Mouse (Mus musculus): ENCODE results near the gene Thap8. TPM values are rescaled to one million over a fixed set of nuclear protein-coding genes. Genes with fewer than 3 reads are reported as not detected.

Gene Thap8
- total RNA-seq, 1 experiment from 2014 or later: not detected

DNA sequence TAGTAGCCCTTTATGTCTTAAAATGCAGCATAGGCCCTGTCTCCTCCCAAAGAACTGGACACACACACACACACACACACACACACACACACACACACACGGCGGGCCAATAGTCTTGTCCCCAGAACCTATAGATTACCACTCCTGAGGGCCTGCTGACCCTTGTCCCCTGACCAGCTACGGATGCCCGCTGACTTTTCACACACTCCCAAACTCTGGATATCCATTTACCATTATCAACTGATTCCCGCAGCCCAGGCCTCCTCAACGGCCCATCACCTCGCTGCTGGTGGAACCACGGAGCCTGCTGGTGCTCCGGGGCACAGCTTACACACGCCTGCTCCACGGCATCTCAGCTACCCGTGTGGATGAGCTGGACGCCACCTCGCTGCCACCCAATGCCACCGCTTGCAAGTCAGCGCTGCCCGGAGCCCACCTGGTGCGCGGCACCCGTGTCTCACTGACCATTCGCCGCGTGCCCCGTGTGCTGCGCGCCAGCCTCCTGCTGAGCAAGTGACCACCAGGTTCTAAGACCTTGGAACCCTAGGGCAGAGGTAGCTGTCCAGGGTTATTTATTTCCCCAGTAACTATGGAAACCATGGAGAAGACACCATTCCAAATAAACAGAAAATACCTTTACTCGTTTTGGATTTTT, 33.9 kb downstream of the Thap8 start:
- ATAC-seq (replicated peaks; ENCODE audit: low read depth, poor library complexity, severe bottlenecking): no peak

DNA sequence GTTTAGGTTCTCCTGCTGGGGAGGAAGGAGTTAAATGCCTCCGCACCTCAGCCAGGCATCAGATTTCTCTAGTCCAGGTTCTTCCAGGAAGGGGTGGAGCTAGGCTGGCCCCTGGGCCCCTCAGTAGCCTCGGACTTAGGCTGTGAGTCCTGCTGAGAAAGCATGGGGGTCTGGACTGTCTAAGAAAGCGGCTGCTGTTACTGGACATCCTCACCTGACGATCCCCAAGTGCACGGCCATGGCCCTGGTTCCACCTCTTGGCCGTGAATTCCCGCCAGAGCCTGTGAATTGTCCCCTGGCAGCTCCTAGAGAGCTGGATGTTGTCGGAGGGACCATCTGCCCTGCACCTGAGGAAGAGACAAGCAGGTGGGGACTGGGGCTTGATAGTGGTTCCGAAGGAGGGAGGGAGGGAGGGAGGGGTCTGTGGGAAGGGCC, 34.8 kb downstream of the Thap8 start, which contains the start of gene Syne4:
TSS of gene Syne4 (plus strand) at position 87 of the 435 bp plus-strand sequence.
- no peak for ATAC-seq (replicated peaks; ENCODE audit: low read depth, poor library complexity, severe bottlenecking)

DNA sequence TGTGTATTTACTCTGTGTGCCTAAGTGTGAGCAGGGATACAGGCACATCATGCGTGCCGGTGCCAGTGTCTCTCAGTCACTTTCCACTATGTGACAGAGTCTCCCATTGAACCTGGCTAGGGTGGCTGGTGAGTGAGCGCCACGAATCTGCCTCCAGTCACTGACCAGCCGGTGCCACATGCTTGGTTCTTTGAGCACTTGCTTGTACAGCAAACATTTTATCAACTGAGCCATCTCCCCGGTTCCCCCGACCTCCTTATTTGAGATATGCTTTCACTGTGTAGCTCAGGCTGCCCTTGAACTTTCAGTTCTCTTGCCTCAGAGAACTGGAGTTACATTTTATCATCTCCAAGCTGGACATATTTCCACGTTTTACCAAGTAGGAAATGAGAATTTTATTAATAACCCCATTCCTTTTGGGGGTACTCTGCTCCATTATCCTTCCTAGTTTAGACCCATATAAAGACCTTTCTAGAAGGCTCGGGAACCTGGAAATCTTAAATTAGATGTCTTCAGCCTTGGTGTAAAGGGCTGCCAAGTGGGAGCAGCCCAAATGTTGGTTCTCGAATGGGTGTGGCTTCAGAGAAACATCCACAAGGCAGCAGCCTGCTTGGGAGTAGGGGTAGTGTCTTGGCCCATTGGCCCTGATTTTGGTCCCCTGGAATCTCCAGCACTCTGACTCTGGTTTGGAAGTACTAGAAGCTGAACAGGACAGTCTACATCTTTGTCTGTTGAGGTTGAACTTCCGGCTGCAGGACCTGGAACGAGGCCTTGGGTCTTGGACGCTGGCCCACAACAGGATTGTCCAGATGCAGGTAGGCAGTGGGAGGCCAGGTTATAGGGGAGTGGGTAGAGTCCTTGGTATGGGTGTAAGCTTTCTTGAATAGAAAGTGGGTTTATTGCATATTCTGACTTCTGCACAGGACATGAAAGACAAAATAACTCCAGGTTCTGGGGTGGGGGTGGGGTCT, 36.0 kb downstream of the Thap8 start:
- no peak for ATAC-seq (replicated peaks; ENCODE audit: low read depth, poor library complexity, severe bottlenecking)

DNA sequence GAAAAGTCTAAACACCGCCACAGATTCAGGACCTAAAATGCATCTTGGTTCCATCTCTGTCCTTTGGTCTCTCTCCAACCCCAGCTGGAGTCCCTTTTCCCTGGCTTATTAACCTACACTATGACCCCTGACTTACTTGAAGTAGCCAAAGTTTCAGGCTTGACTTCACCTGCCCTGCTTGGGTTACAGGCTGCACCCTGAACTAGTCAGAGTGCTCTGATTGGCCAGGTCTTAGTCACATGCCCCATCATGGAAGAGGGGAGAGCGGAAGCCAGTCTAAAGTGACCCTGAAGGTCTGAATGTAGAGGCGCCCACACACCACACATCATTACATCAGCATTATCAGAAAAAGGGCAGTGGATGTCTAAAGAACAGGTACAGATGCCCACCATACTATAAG, 38.2 kb downstream of the Thap8 start:
- no peak for ATAC-seq (replicated peaks; ENCODE audit: low read depth, poor library complexity, severe bottlenecking)

DNA sequence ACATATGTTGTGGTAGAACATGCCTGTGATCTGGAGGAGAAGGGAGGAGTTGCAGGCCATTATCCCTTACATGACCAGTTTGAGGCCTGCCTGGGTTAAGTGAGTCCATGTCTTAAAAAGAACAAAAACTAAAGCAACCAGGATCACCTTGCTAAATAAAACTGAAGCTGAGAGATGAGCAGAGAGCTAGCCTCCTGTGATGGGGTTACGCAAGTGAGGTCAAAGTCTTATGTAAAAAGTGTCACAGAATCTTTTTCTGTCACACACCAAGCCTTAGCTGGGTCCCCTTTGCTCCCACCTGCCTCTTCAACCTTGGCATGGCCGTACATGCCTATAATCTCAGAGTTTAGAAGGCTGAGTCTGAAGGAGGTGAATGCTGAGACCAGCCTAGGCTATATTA, 41.1 kb downstream of the Thap8 start:
- ATAC-seq (replicated peaks; ENCODE audit: low read depth, poor library complexity, severe bottlenecking): no peak

DNA sequence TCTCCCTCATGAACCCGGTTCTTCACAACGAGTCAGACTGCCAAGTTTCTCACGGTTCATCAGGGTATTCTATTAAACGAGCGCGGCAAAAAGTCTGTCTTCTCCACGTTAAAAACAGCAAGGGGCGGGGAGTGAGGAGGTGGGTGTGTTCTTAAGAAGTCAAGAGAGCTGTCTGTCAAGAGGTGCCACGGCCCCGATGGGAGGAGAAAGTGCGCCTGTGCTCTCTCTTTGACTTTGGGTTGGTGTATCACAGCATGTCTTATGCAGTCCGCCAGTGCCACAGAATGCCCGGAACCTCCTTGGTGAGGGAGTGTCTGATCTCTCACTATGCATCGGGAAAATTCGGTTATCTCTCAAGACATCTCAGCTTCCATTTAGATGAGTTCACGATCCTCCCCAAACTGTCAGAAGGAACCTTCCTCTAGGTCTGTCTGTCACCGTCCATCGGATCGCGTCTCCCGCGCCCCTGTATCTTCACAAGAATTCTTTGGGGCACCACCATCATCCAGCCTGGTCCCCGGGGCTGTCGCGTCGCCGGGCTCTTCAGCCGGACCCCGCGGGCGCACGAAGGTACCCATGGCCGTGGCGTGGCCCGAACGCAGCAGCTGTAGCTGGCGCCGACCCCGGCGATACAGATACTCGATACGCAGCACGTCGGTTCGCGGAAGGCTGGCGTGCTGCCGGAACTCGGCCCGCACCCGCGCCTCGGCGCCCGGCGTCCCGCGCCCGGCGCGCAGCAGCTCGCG, 41.8 kb downstream of the Thap8 start, which contains the start of gene E130208F15Rik:
TSS of gene E130208F15Rik (plus strand) at position 202 of the 746 bp plus-strand sequence.
- ATAC-seq (replicated peaks; ENCODE audit: low read depth, poor library complexity, severe bottlenecking): peak; percentile 78

DNA sequence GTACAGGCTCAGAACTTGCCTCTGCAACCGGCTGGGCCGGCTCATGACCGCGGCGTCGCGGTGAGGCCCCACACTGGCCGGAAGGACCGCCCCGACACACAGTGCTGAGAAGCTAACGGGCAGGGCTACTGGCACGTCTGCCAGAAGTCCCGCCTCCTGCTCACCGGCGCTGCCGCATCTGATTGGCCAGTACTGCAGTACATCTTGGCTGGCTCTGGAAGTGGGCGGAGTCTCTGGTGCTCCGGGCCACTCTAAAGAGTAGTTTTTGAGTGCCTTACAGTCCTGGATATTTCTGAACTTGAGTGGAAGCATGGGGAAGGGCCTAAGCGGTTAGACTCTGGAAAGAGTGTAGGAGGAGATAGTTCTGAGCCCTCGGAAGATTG, 42.4 kb downstream of the Thap8 start:
- peak; percentile 97 for ATAC-seq (replicated peaks; ENCODE audit: low read depth, poor library complexity, severe bottlenecking)

DNA sequence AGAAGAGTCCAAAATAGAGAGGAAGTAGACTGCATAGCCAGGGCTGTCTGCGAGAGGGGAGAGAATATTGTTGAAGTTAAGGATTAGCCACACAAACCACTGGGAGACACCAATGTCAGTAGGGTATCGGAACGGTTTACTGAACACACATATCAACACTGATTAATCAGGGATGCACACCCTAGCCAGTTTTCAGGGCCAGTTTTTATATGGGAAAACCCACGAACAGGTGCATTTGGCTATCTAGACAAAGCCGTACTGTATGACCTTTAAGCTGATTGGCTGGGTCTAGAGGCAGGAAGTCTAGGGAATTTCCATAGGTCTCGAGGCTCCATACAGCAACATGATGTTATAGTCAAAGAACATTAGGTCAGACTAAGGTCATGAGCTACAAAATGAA, 43.0 kb downstream of the Thap8 start:
- ATAC-seq (replicated peaks; ENCODE audit: low read depth, poor library complexity, severe bottlenecking): peak; percentile 9

DNA sequence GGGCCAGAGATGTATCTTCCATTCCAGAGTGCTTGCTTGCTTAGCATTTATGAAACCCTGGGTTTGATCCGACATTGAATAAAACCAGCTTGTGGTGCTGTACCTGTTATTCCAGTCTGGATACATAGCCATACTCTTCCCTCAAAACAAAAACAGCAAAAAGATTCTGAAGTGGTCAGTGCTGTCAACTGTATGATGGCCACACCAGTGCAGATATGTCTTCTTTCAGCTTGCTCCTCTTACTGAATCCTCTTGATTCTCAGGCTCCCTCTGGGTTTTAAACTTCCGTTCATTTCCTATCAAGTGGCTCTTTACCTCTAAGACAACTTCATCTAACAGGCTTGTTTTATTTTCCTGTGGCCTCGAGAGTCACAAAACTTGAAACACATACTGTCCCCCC, 43.9 kb downstream of the Thap8 start, which contains the start of gene Sdhaf1:
TSS of gene Sdhaf1 (minus strand) at position 101 of the 400 bp plus-strand sequence.
- no peak for ATAC-seq (replicated peaks; ENCODE audit: low read depth, poor library complexity, severe bottlenecking)

DNA sequence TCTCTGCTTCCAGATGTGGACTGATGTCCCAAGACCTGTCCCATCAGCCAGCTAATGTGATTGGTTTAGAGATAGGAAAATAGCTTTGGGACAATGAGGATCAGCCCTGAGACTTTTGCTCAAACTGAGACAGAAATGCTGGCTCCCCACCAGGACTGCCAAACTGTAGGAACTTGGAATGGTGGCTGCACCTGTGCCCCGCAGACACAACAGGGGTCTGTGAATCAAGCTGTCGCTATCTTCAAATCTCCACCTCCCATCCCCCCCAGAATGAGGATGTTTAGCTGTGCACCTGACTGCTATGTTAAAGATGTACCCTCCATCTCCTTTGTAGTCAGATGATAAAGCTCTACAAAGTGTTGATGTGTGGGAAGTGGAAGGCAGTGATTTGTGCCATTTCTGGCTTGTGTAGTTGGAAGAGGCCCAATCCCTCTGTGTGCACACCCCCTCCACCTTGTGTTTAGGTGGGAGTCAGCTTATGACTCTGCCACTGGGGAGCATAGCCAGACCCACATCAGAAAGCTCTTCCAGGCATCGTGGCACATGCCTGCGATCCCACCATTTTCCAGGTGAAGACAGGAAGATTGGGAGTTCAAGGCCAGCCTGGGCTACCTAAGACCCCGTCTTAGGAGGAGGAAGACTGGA, 44.5 kb downstream of the Thap8 start:
- ATAC-seq (replicated peaks; ENCODE audit: low read depth, poor library complexity, severe bottlenecking): no peak

DNA sequence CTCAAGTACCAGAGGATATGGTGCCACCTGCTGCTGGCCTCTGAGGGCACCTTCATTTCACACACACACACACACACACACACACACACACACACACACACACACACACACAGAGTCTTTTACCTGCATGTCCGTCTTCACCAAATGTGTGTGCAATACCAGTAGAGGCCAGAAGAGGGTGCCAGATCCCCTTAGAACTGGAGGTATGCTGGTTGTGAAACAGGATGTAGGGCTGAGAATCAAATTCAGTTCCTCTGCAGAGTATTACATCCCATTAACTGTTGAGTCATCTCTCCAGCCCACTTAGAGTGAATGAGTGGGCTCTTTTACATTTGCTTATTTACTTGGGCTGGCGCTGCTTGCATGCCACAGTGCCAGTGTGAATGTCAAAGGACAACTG, 45.5 kb downstream of the Thap8 start:
- peak; percentile 18 for ATAC-seq (replicated peaks; ENCODE audit: low read depth, poor library complexity, severe bottlenecking)

DNA sequence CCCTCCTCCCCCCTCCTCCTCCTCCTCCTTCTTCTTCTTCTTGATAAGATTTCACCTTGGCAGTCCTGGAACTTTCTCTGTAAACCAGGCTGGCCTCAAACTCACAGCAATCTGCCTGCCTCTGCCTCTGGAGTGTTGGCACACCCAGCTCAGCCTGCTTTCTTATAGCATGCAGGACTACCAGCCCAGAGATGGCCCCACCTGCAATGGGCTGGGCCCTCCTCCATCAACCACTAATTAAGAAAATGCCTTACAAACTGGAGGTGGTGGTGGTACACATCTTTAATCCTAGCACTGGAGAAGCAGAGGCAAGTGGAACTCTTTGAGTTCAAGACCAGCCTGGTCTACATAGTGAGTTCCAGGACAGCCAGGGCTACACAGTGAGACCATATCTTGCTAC, 46.5 kb downstream of the Thap8 start:
- no peak for ATAC-seq (replicated peaks; ENCODE audit: low read depth, poor library complexity, severe bottlenecking)

DNA sequence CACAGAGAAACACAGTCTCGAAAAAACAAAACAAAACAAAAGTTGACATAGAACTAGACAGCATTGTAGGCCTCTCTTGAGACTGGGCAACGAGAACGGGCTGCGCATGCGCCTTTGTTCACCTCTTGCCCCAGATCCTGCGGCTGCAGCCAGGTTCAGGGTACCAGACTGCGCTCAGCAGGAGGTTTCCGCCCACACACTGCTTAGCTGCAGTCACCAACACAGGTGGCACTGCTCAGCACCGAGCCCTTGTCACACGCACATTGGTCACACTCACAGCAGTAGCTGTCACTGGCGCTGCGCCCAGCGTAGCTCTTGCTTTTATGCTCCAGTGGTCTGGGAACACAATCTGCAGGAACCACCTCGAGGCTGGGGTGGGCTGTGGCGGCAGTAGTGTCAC, 47.2 kb downstream of the Thap8 start:
- ATAC-seq (replicated peaks; ENCODE audit: low read depth, poor library complexity, severe bottlenecking): no peak

DNA sequence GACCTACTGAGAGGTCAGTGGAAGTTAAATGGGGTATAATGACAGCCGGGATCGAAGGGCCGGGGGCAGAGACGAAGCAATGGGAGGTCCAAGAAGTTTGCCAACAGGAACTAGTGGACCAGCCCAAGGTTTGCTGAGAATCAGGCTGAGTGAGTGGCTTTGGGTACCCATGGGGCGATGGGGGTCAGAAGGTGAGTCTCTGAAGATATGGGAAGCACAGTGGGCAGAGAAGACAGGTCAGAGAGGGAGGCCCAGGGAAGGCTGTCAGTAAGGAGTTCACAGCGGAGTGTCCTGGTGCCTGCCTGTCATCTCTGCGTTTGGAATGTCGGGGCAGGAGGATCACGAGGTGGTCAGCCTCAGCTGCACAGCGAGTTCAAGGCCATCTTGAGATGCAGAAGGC, 48.5 kb downstream of the Thap8 start:
- no peak for ATAC-seq (replicated peaks; ENCODE audit: low read depth, poor library complexity, severe bottlenecking)

DNA sequence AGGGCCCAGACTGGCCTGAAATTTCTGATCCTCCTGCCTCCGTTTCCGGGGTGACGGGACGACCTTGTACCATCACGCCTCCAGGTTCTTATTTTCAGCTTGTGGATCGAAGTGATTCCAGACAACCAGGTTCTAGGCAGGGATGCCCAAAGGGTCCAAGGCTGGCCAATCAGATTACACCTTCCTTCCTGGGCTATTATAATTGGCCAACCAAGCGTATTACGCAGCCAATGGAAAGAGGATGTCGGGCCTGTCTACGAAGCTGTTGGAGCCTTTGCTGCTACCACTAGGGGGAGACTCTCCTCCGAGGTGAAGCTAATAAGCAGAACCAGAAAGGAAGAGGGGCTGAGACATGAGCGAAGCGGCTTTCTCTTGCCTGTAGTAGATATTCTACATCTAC, 52.0 kb downstream of the Thap8 start:
- ATAC-seq (replicated peaks; ENCODE audit: low read depth, poor library complexity, severe bottlenecking): peak; percentile 80

DNA sequence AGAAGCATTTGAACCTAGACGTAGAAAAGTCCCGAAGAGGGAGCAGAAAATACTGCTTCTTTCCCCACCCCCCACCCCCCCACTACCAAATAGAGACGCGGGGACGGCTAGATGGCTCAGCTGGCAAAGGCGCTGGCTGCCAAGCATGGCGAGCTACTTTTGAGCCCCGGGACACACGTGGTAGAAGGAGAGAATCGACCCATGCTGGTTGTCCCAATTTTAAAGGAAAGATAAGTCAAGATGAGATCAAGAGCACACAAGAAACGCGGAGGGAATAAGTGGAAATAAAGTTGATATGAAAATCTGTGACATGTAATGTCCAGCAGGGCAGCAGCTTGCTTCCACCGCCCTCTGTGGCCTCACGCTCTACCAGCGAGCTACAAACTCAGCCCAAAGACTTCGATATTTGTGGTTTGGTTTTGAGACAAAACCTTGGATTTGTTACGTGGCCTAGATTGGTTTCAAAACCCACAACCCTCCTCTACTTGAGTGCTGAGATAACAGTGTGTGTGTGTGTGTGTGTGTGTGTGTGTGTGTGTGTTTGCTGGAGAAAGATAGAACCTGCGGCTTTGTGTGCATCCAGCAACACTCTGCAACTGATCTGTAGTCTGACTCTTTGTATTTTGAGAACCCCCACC, 52.8 kb downstream of the Thap8 start:
- peak; percentile 28; the same call in 1 of the 2 replicates for ATAC-seq (replicated peaks; ENCODE audit: low read depth, poor library complexity, severe bottlenecking)

DNA sequence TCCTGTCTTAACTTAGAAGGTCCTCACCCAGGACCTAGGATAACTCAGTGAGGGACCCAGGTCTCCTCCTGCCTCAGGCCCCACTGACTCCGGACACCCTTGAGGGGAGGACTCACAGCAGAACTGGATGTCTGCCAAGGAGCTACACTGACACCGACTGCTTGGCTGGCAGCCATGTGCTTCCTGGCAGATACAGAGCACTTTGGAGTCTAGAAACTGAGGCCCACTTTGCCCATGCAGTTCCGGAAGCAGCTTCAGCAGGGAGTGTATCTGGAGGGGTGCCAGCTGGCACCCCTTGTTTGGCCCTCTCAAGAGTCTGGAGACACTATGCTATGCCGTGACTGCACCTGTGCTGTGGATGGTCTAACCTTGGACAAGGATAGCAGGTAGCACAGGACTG, 53.5 kb downstream of the Thap8 start:
- ATAC-seq (replicated peaks; ENCODE audit: low read depth, poor library complexity, severe bottlenecking): peak; percentile 24

DNA sequence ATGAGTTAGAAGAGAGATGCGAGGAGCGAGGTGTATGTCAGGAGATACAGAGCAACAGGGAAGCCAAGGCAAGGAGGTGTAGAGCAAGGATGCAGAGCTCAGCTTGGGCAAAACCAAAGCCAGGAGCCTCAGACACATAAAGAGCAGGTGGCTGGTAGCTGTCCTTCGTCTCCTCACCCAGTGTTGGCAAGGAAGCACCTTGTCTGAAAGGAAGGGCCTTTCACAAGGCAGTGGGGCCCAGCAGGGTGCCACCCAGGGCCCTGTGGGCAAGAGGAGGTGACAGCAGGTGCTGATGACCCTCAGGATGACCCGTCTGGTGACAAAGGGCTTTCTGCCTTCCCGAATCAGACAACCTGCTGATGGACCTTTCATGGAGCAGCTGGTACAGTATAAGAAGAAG, 54.7 kb downstream of the Thap8 start:
- no peak for ATAC-seq (replicated peaks; ENCODE audit: low read depth, poor library complexity, severe bottlenecking)

DNA sequence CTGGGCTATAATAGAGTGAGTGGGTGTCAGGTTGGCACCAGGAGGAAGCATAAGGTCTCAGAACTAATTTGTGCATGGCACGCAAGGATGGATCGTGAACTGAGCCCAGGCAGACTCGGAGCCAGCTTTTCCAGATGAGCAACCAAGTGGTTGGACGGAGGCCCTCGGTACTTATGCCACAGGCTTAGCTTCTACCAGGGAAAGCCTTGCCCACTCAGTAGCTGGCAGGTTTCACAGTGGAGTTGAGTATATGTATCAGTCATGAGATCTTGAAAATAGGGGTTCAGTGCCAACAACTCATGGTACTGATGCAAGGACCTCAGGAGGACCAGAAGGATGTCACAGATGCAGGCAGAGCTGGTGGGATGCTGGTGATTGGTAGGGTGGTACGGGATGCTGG, 55.8 kb downstream of the Thap8 start:
- ATAC-seq (replicated peaks; ENCODE audit: low read depth, poor library complexity, severe bottlenecking): no peak

Measured in common myeloid progenitor, adult 5-6 weeks (primary cell).